Mouse (Mus musculus) lung, postnatal 0 days (tissue): ENCODE measurements around the gene Pou3f3. TPM values are rescaled to one million over a fixed set of nuclear protein-coding genes. Genes with fewer than 3 reads are reported as not detected.

Experiments
- ATAC-seq: fragments of 200-750 bp; cut with Nextera tagmentation; 2 replicates; pipeline ENCODE4 v1.8.0; 2017; ENCODE audit warnings: moderate library complexity
- DNase-seq: peaks from one replicate; pipeline ENCODE4 v3.0.0-alpha.2; 2016; ENCODE audit warnings: low spot score
- H3K27ac ChIP-seq: fragments of 300-500 bp; sonication (generic); 2 replicates; pipeline ENCODE4 v1.5.1; 2014; ENCODE audit warnings: antibody characterized with exemption, mild to moderate bottlenecking, low read length, mixed read lengths
- H3K27me3 ChIP-seq: fragments of 300-500 bp; sonication (generic); replicated peaks from 2 replicates; pipeline ENCODE4 v1.6.1; 2014; ENCODE audit warnings: low read length, mixed read lengths; ENCODE audit not compliant: insufficient read depth
- H3K36me3 ChIP-seq: fragments of 300-500 bp; sonication (generic); 2 replicates; pipeline ENCODE4 v1.6.1; 2014; ENCODE audit warnings: low read length, mixed read lengths; ENCODE audit not compliant: insufficient read depth
- H3K4me1 ChIP-seq: fragments of 300-500 bp; sonication (generic); 2 replicates; pipeline ENCODE4 v1.6.1; 2014; ENCODE audit warnings: antibody characterized with exemption, low read depth, low read length, mixed read lengths; ENCODE audit not compliant: insufficient read depth
- H3K4me2 ChIP-seq: fragments of 300-500 bp; sonication (generic); replicated peaks from 2 replicates; pipeline ENCODE4 v1.6.1; 2014; ENCODE audit warnings: low read depth, mild to moderate bottlenecking, low read length, moderate library complexity, mixed read lengths
- H3K4me3 ChIP-seq: fragments of 300-500 bp; sonication (generic); 2 replicates; pipeline ENCODE4 v1.5.1; 2014; ENCODE audit warnings: low read depth, low read length
- H3K9ac ChIP-seq: fragments of 300-500 bp; sonication (generic); replicated peaks from 2 replicates; pipeline ENCODE4 v1.6.1; 2014; ENCODE audit warnings: low read depth, mild to moderate bottlenecking
- H3K9me3 ChIP-seq: fragments of 300-500 bp; sonication (generic); 2 replicates; pipeline ENCODE4 v1.6.1; 2016; ENCODE audit warnings: low read length, mixed read lengths
- CTCF ChIP-seq: IDR thresholded peaks from 2 replicates; pipeline ENCODE4 v1.5.1; 2016; ENCODE audit warnings: antibody characterized with exemption, mild to moderate bottlenecking
- EP300 ChIP-seq: IDR thresholded peaks from 2 replicates; pipeline ENCODE4 v1.6.1; 2016; ENCODE audit warnings: antibody characterized with exemption, mild to moderate bottlenecking, control low read depth
- WGBS: fragments of 180-500 bp; shearing (Covaris S2); extraction: QIAGEN DNeasy Blood & Tissue Kit; methylation state at CpG from one replicate; pipeline ENCODE4 v1.1.7; 2014; 5-methylcytosine and 5-hydroxymethylcytosine counted together
- polyA plus RNA-seq: library from polyadenylated mRNA; unstranded; fragments of >200 nt; fragmentation: Nextera tagmentation; extraction: Ambion mirVana; gene quantifications from 2 replicates; pipeline ENCODE4 v1.2.1, GENCODE M21; 2015

Pou3f3 gene
- polyA plus RNA-seq, 1 experiment from 2014 or later, result 0.05 TPM

DNA sequence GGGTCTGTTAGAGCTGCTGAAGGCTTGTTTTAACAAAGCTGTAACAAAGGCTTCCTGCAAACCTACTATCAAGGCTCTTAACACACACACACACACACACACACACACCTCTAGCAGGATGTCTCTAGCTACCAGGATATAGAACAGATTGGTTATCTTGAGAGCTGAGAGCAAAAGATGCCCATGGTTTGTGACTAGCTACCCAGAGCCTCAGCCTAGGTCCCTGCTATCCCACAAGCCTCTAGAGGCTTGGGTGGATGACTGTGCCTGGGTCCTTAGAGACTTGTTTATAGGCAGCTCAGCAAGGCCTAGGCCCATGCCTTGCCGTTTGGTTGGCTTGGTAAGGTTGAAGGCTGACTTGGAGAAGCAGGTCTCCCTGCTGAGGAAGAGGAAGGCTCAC is 13.5 kb downstream of the Pou3f3 start:
- Histone ChIP-seq H3K9me3 (no peaks in the 10 kb centered on the region), H3K4me3 (no peak overlapping the region), H3K9ac (no peak overlapping the region), H3K4me2 (no peak overlapping the region), H3K27me3 (peaks cover 69% of the 10 kb centered on the region), H3K27ac (no peak overlapping the region), H3K36me3 (no peaks in the 10 kb centered on the region), H3K4me1 (peaks cover 11% of the 10 kb centered on the region)
- DNase-seq (no peak), ATAC-seq (no peak)
- 13% methylated on average over 1 of the region's 1 CpGs for WGBS
- TF ChIP-seq CTCF (no peak), EP300 (no peak)

DNA sequence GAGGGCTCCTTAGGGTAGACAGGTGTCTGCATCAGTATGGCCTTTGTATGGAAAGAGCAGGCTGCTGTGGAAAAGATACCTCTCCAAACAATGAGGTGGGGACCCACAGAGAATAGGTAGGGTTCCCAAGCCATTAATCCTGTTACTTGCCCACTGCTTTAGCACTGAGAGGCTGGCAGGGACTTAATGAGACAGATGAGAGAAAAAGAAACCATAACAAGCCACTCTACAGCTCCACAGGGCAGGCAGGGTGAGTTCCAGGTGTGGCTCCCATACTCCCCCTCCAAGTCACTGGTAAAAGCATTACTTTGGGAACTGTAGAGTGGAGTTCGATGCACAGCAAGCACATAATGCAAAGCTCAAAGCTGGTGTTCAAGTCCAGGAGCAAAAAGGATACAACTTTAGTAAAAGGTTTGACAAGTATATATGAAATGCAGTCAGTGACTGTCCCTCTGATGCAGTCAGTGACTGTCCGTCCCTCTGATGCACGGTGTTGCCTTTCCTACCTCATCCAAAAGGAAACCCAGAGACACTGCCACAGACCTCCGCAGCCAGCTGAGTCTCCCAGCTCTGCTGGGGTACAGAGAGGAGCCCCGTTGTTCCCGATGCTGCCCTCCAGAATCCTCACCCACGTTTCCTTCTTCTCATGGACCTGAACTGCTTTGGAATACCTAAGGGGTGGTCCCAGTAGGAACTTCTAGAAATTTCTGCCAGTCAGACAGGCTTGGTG is 14.0 kb downstream of the Pou3f3 start:
- WGBS, result 17% methylated on average over 7 of the region's 7 CpGs
- TF ChIP-seq EP300, result no peak
- TF ChIP-seq CTCF, result no peak
- ATAC-seq (no peak), DNase-seq (no peak)
- no peaks in the 10 kb centered on the region for H3K9me3 ChIP-seq
- no peak overlapping the region for H3K9ac ChIP-seq
- no peak overlapping the region for H3K4me3 ChIP-seq
- no peak overlapping the region for H3K4me2 ChIP-seq
- no peaks in the 10 kb centered on the region for H3K36me3 ChIP-seq
- H3K27ac ChIP-seq, result no peak overlapping the region
- H3K27me3 ChIP-seq, result peaks cover 64% of the 10 kb centered on the region
- H3K4me1 ChIP-seq, result peaks cover 13% of the 10 kb centered on the region

DNA sequence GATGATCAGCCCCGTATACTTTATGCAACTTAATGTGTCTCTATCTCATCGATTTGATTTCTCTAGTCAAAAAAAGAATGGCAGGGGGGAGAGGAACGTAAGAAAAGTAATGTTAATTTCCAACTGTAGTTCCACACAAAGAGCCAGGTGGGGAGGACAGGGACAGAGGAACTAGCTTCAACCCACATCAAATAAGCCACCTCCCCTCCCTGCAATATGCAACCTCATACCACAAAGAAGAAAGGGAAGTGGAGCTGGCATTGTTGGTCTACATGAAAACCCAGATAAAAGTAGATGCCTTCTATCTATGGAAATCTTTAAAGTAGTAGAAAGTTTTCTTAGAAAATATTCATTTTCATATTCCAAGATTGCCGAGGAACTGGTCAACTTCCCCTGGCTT is 14.7 kb downstream of the Pou3f3 start:
- Histone ChIP-seq H3K27me3 (peaks cover 64% of the 10 kb centered on the region), H3K9ac (no peak overlapping the region), H3K4me3 (no peak overlapping the region), H3K4me2 (no peak overlapping the region), H3K36me3 (no peaks in the 10 kb centered on the region), H3K27ac (no peak overlapping the region), H3K4me1 (peaks cover 13% of the 10 kb centered on the region), H3K9me3 (no peaks in the 10 kb centered on the region)
- TF ChIP-seq EP300, result no peak
- TF ChIP-seq CTCF, result no peak
- DNase-seq (no peak), ATAC-seq (no peak)
- 17% methylated on average over 4 of the region's 4 CpGs for WGBS

DNA sequence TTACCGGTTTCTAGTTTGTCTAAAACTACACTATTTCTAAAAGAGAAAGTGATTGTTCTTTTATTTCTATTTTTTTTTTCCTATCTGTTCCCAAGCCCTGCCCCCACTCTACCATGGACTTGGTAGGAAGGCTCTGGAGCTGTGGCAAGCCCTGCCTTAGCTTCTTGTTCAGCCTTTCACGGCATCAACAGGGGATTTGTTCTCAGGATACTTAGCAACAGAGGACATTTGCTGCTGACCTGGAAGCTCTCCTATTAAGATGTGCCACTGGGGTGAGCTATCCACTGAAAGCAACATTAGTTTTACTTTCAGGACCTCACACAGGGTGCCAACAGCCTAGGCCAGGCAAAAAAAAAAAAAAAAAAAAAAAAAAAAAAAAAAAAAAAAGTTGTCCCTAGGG is 15.4 kb downstream of the Pou3f3 start:
- TF ChIP-seq CTCF (no peak), EP300 (no peak)
- Histone ChIP-seq H3K27me3 (peaks cover 61% of the 10 kb centered on the region), H3K9ac (no peak overlapping the region), H3K9me3 (no peaks in the 10 kb centered on the region), H3K27ac (no peak overlapping the region), H3K4me2 (no peak overlapping the region), H3K36me3 (no peaks in the 10 kb centered on the region), H3K4me1 (peaks cover 13% of the 10 kb centered on the region), H3K4me3 (no peak overlapping the region)
- ATAC-seq (no peak), DNase-seq (no peak)
- 7% methylated on average over 2 of the region's 2 CpGs for WGBS

DNA sequence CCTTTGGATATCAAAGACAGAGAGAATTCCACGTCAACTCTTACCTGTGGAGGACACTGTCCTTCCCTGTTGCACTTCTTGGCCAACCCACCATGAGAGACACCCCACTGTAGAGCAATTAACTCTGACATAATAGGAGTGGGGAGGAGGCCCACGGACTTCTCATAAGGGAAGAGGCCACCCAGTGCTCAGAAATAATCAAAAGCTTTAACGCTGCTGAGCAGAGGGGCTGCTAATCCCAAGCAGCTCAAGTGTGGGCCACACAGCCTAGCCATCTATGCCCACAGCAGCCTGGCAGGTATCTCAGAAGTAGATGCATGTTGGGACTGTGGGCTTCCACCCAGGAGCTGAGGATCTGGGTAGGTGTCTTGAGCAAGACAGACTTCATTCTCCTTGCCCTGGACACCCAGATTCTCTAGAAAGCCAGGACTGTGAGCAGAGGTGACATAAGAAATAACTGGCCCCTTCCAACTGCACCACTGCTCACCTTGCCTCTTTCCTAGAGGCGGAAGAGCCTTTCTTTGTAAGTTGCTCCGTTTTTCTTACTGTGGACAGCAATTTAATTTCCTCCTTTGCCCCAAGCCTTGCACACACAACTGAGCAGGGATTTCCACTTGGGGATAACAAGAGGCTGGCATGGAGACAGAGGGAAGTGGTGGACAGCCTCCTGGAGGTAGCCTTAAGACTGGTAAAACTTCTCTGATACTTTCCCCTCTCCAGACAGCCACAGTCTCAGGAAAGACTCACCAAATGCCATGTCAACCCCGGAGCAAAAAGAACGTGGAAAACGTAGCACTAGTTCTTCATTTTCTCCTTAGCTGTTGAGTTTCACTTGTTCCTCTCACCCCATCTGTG is 16.1 kb downstream of the Pou3f3 start:
- H3K9ac ChIP-seq, result no peak overlapping the region
- ATAC-seq, result no peak
- no peak overlapping the region for H3K4me2 ChIP-seq
- H3K27ac ChIP-seq, result no peak overlapping the region
- H3K4me1 ChIP-seq, result peaks cover 13% of the 10 kb centered on the region
- H3K27me3 ChIP-seq, result peaks cover 58% of the 10 kb centered on the region
- no peaks in the 10 kb centered on the region for H3K9me3 ChIP-seq
- TF ChIP-seq EP300 (no peak), CTCF (no peak)
- 14% methylated on average over 8 of the region's 8 CpGs for WGBS
- no peak for DNase-seq
- H3K36me3 ChIP-seq, result no peaks in the 10 kb centered on the region
- H3K4me3 ChIP-seq, result no peak overlapping the region

DNA sequence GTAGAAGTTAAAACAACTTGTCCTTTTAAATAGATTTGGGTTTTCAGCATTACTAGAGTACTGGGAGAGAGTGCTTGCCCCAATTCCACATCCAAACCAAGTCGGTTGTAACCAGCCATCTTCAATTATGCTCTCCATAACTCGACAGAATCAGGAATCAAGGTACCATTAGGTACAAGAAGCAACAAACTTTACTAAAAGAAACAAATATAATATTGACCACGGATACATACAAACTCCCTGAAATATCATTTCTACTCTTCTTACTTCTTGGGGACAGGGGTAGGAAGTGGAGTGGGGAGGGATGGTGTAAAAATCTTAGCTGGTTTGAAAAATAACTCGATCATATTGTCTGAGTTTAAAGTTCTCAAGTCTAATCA is 16.7 kb downstream of the Pou3f3 start:
- no peak overlapping the region for H3K4me2 ChIP-seq
- H3K9ac ChIP-seq, result no peak overlapping the region
- no peaks in the 10 kb centered on the region for H3K9me3 ChIP-seq
- peaks cover 13% of the 10 kb centered on the region for H3K4me1 ChIP-seq
- ATAC-seq (no peak), DNase-seq (no peak)
- no peak overlapping the region for H3K4me3 ChIP-seq
- H3K36me3 ChIP-seq, result no peaks in the 10 kb centered on the region
- TF ChIP-seq EP300 (no peak), CTCF (no peak)
- 8% methylated on average over 4 of the region's 4 CpGs for WGBS
- peaks cover 52% of the 10 kb centered on the region for H3K27me3 ChIP-seq
- H3K27ac ChIP-seq, result no peak overlapping the region
